Mouse (Mus musculus) heart, embryonic 13.5 days (tissue): ENCODE data around the gene Acvr1b. TPM values are rescaled to one million over a fixed set of nuclear protein-coding genes. Genes with fewer than 3 reads are reported as not detected.

ENCODE experiments used
- ATAC-seq: fragments of 200-750 bp; cut with Nextera tagmentation; 2 replicates; pipeline ENCODE4 v1.8.0; 2017; ENCODE audit warnings: moderate TSS enrichment; ENCODE audit not compliant: insufficient number of reproducible peaks, low FRiP score, low TSS enrichment; ENCODE audit errors: extremely low read depth
- H3K27ac ChIP-seq: fragments of 300-500 bp; sonication (generic); replicated peaks from 2 replicates; pipeline ENCODE4 v1.5.1; 2015; ENCODE audit warnings: moderate library complexity, mild to moderate bottlenecking, inconsistent platforms
- H3K27me3 ChIP-seq: fragments of 300-500 bp; sonication (generic); replicated peaks from 2 replicates; pipeline ENCODE4 v1.6.1; 2015; ENCODE audit warnings: mild to moderate bottlenecking, inconsistent platforms
- H3K36me3 ChIP-seq: fragments of 300-500 bp; sonication (generic); 2 replicates; pipeline ENCODE4 v1.6.1; 2015; ENCODE audit warnings: mild to moderate bottlenecking, inconsistent platforms
- H3K4me1 ChIP-seq: fragments of 300-500 bp; sonication (generic); 2 replicates; pipeline ENCODE4 v1.6.1; 2015; ENCODE audit warnings: inconsistent platforms
- H3K4me2 ChIP-seq: fragments of 300-500 bp; sonication (generic); 2 replicates; pipeline ENCODE4 v1.6.1; 2015; ENCODE audit warnings: inconsistent platforms, mild to moderate bottlenecking, moderate library complexity
- H3K4me3 ChIP-seq: fragments of 300-500 bp; sonication (generic); 2 replicates; pipeline ENCODE4 v1.5.1; 2015; ENCODE audit warnings: moderate library complexity, mild to moderate bottlenecking, inconsistent platforms
- H3K9ac ChIP-seq: fragments of 300-500 bp; sonication (generic); 2 replicates; pipeline ENCODE4 v1.6.1; 2015; ENCODE audit warnings: inconsistent platforms, mild to moderate bottlenecking, moderate library complexity
- H3K9me3 ChIP-seq: fragments of 300-500 bp; sonication (generic); 2 replicates; pipeline ENCODE4 v1.6.1; 2016; ENCODE audit warnings: inconsistent platforms
- WGBS: fragments of 180-500 bp; shearing (Covaris S2); methylation state at CpG from one replicate; pipeline ENCODE4 v1.1.7; 2015; ENCODE audit warnings: mixed read lengths; 5-methylcytosine and 5-hydroxymethylcytosine counted together
- polyA plus RNA-seq: library from polyadenylated mRNA; unstranded; fragments of >200 nt; fragmentation: Nextera tagmentation; extraction: Ambion mirVana; gene quantifications from 2 replicates; pipeline ENCODE4 v1.2.1, GENCODE M21; 2015

Acvr1b gene
- polyA plus RNA-seq, 1 experiment from 2014 or later: 5.4 TPM

GRCm38 (mm10) chr15:101147115-101147909 lies 26.6 kb upstream of the Acvr1b start:
- Histone ChIP-seq H3K27me3 (no peaks in the 10 kb centered on the region), H3K9me3 (no peaks in the 10 kb centered on the region), H3K4me2 (peak overlapping the region; percentile 35), H3K36me3 (no peaks in the 10 kb centered on the region), H3K9ac (peak overlapping the region; percentile 15), H3K27ac (peak overlapping the region; percentile 68), H3K4me1 (peaks cover 61% of the 10 kb centered on the region), H3K4me3 (no peak overlapping the region)
- no peak for ATAC-seq
- 22% methylated on average over 16 of the region's 16 CpGs for WGBS

- peak overlapping the region; percentile 68 for H3K27ac ChIP-seq
- peak; percentile 4; the same call in 1 of the 2 replicates for ATAC-seq
Observed at GRCm38 (mm10) chr15:101147910-101148273, 26.0 kb upstream of the Acvr1b start.

GRCm38 (mm10) chr15:101148604-101149003 lies 25.3 kb upstream of the Acvr1b start:
- Histone ChIP-seq H3K36me3 (no peaks in the 10 kb centered on the region), H3K27ac (peak overlapping the region; percentile 68), H3K27me3 (0 out of 2 replicates have a peak, but pooled peaks cover under 1% of the 10 kb centered on the region), H3K9ac (no peak overlapping the region), H3K4me2 (no peak overlapping the region), H3K9me3 (no peaks in the 10 kb centered on the region), H3K4me1 (peaks cover 48% of the 10 kb centered on the region), H3K4me3 (no peak overlapping the region)
- WGBS: 60% methylated on average over 6 of the region's 6 CpGs
- ATAC-seq: no peak

More at GRCm38 (mm10) chr15:101147910-101148273, 26.0 kb upstream of the Acvr1b start:
- Histone ChIP-seq H3K4me3 (no peak overlapping the region), H3K4me1 (peaks cover 56% of the 10 kb centered on the region), H3K9me3 (no peaks in the 10 kb centered on the region), H3K27me3 (no peaks in the 10 kb centered on the region), H3K36me3 (no peaks in the 10 kb centered on the region), H3K9ac (peak overlapping the region; percentile 15), H3K4me2 (peak overlapping the region; percentile 35)
- 4% methylated on average over 6 of the region's 6 CpGs for WGBS

GRCm38 (mm10) chr15:101151409-101152261 lies 22.2 kb upstream of the Acvr1b start:
- Histone ChIP-seq H3K4me1 (peaks cover 20% of the 10 kb centered on the region), H3K9ac (no peak overlapping the region), H3K27ac (no peak overlapping the region), H3K27me3 (0 out of 2 replicates have a peak, but pooled peaks cover 3% of the 10 kb centered on the region), H3K4me3 (no peak overlapping the region), H3K4me2 (no peak overlapping the region), H3K9me3 (no peaks in the 10 kb centered on the region), H3K36me3 (no peaks in the 10 kb centered on the region)
- 56% methylated on average over 9 of the region's 9 CpGs for WGBS
- ATAC-seq: no peak

- ATAC-seq: no peak
- 72% methylated on average over 7 of the region's 7 CpGs for WGBS
- H3K27ac ChIP-seq: no peak overlapping the region
- H3K4me1 ChIP-seq: 0 out of 2 replicates have a peak, but pooled peaks cover 3% of the 10 kb centered on the region
- H3K4me2 ChIP-seq: no peak overlapping the region
- no peak overlapping the region for H3K9ac ChIP-seq
- H3K4me3 ChIP-seq: no peak overlapping the region
- 0 out of 2 replicates have a peak, but pooled peaks cover 3% of the 10 kb centered on the region for H3K27me3 ChIP-seq
- H3K36me3 ChIP-seq: no peaks in the 10 kb centered on the region
- no peaks in the 10 kb centered on the region for H3K9me3 ChIP-seq
Observed at GRCm38 (mm10) chr15:101154700-101155616, 18.9 kb upstream of the Acvr1b start.

GRCm38 (mm10) chr15:101160128-101160527 lies 13.7 kb upstream of the Acvr1b start:
- Histone ChIP-seq H3K27ac (no peak overlapping the region), H3K4me2 (no peak overlapping the region), H3K9ac (no peak overlapping the region), H3K9me3 (no peaks in the 10 kb centered on the region), H3K4me3 (no peak overlapping the region), H3K4me1 (peaks cover 38% of the 10 kb centered on the region), H3K36me3 (no peaks in the 10 kb centered on the region), H3K27me3 (0 out of 2 replicates have a peak, but pooled peaks cover 3% of the 10 kb centered on the region)
- ATAC-seq: no peak
- 28% methylated on average over 1 of the region's 1 CpGs for WGBS

- WGBS: 36% methylated on average over 7 of the region's 7 CpGs
- Histone ChIP-seq H3K27ac (no peak overlapping the region), H3K9ac (no peak overlapping the region), H3K27me3 (0 out of 2 replicates have a peak, but pooled peaks cover 3% of the 10 kb centered on the region), H3K4me1 (peaks cover 39% of the 10 kb centered on the region), H3K36me3 (no peaks in the 10 kb centered on the region), H3K4me2 (no peak overlapping the region), H3K9me3 (no peaks in the 10 kb centered on the region), H3K4me3 (no peak overlapping the region)
- no peak for ATAC-seq
Observed at GRCm38 (mm10) chr15:101160591-101160990, 13.3 kb upstream of the Acvr1b start.

- H3K4me2 ChIP-seq: no peak overlapping the region
- H3K9me3 ChIP-seq: no peaks in the 10 kb centered on the region
- H3K27me3 ChIP-seq: 0 out of 2 replicates have a peak, but pooled peaks cover 6% of the 10 kb centered on the region
- ATAC-seq: no peak
- H3K9ac ChIP-seq: no peak overlapping the region
- peaks cover 41% of the 10 kb centered on the region for H3K4me1 ChIP-seq
- no peak overlapping the region for H3K4me3 ChIP-seq
- 79% methylated on average over 7 of the region's 7 CpGs for WGBS
- H3K36me3 ChIP-seq: no peaks in the 10 kb centered on the region
- no peak overlapping the region for H3K27ac ChIP-seq
Observed at GRCm38 (mm10) chr15:101161534-101161933, 12.3 kb upstream of the Acvr1b start.

- Histone ChIP-seq H3K27ac (peak overlapping the region; percentile 42; the same call in 1 of the 2 replicates), H3K4me3 (no peak overlapping the region), H3K36me3 (no peaks in the 10 kb centered on the region), H3K4me2 (peak overlapping the region; percentile 25; the same call in 1 of the 2 replicates), H3K9ac (peak overlapping the region; percentile 62), H3K9me3 (no peaks in the 10 kb centered on the region), H3K4me1 (peaks cover 41% of the 10 kb centered on the region), H3K27me3 (0 out of 2 replicates have a peak, but pooled peaks cover 7% of the 10 kb centered on the region)
- no peak for ATAC-seq
- 24% methylated on average over 15 of the region's 15 CpGs for WGBS
Observed at GRCm38 (mm10) chr15:101163056-101163458, 10.8 kb upstream of the Acvr1b start.

- Histone ChIP-seq H3K27ac (peak overlapping the region; percentile 42), H3K4me3 (no peak overlapping the region), H3K4me1 (peaks cover 41% of the 10 kb centered on the region), H3K9ac (no peak overlapping the region), H3K27me3 (0 out of 2 replicates have a peak, but pooled peaks cover 12% of the 10 kb centered on the region), H3K36me3 (no peaks in the 10 kb centered on the region), H3K9me3 (no peaks in the 10 kb centered on the region), H3K4me2 (no peak overlapping the region)
- no peak for ATAC-seq
- 54% methylated on average over 5 of the region's 5 CpGs for WGBS
Observed at GRCm38 (mm10) chr15:101163854-101164253, 10.0 kb upstream of the Acvr1b start.
